Mouse (Mus musculus) hindbrain, embryonic 11.5 days (tissue): ENCODE measurements at regions not wholly inside any gene's neighbourhood (a gene's known extent, or its start where the extent isn't known, plus 50 kb on each side); places are given as distances from the start of the nearest gene placed in this dataset.

Source experiments
- ATAC-seq: fragments of 200-750 bp; cut with Nextera tagmentation; 2 replicates; pipeline ENCODE4 v1.8.0; 2017; ENCODE audit warnings: mild to moderate bottlenecking, moderate TSS enrichment, moderate library complexity; ENCODE audit not compliant: low FRiP score
- DNase-seq: peaks from one replicate; pipeline ENCODE4 v3.0.0-alpha.2; 2015; ENCODE audit warnings: low spot score
- H3K27ac ChIP-seq: fragments of 300-500 bp; sonication (generic); 2 replicates; pipeline ENCODE4 v1.5.1; 2014; ENCODE audit warnings: mild to moderate bottlenecking, low read depth, low read length
- H3K27me3 ChIP-seq: fragments of 300-500 bp; sonication (generic); 2 replicates; pipeline ENCODE4 v1.6.1; 2014; ENCODE audit warnings: mild to moderate bottlenecking, low read length, moderate library complexity, mixed read lengths; ENCODE audit not compliant: control insufficient read depth, insufficient read depth
- H3K36me3 ChIP-seq: fragments of 300-500 bp; sonication (generic); 2 replicates; pipeline ENCODE4 v1.6.1; 2014; ENCODE audit warnings: mild to moderate bottlenecking, low read length, moderate library complexity, mixed read lengths; ENCODE audit not compliant: control insufficient read depth, insufficient read depth
- H3K4me1 ChIP-seq: fragments of 300-500 bp; sonication (generic); replicated peaks from 2 replicates; pipeline ENCODE4 v1.6.1; 2014; ENCODE audit warnings: low read length, mixed read lengths; ENCODE audit not compliant: control insufficient read depth, insufficient read depth
- H3K4me2 ChIP-seq: fragments of 300-500 bp; sonication (generic); replicated peaks from 2 replicates; pipeline ENCODE4 v1.6.1; 2014; ENCODE audit warnings: mild to moderate bottlenecking, low read depth, low read length
- H3K4me3 ChIP-seq: fragments of 300-500 bp; sonication (generic); 2 replicates; pipeline ENCODE4 v1.5.1; 2014; ENCODE audit warnings: low read depth, low read length
- H3K9ac ChIP-seq: fragments of 300-500 bp; sonication (generic); 2 replicates; pipeline ENCODE4 v1.6.1; 2014; ENCODE audit warnings: low read depth, low read length
- H3K9me3 ChIP-seq: fragments of 300-500 bp; sonication (generic); 2 replicates; pipeline ENCODE4 v1.6.1; 2016; ENCODE audit warnings: low read length; ENCODE audit not compliant: control insufficient read depth
- WGBS: fragments of 180-500 bp; shearing (Covaris S2); extraction: QIAGEN DNeasy Blood & Tissue Kit; methylation state at CpG from one replicate; pipeline ENCODE4 v1.1.7; 2014; 5-methylcytosine and 5-hydroxymethylcytosine counted together

DNA sequence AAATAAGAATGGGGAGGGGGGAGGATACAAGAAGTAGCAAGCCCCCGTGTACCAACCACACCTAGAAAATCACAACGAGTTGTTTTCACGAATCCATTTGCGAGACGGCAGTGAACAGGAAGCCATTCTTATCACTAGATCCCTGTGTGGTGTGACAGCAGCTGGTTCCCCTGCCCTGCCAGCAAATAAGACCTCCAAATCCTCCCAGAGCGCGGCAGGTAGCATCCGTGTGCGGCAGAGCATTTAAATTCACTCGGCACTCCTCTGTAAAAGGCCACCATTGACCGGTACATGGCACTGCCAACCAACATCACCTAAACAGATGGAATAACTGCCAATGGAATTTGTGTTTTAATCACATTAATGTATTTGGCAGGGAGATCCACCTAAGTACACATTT lies 77.9 kb upstream of the Pmfbp1 start:
- no peaks in the 10 kb centered on the region for H3K27me3 ChIP-seq
- H3K4me3 ChIP-seq, result no peak overlapping the region
- H3K9ac ChIP-seq, result no peak overlapping the region
- H3K27ac ChIP-seq, result peak overlapping the region; percentile 61
- DNase-seq (no peak), ATAC-seq (no peak)
- H3K36me3 ChIP-seq, result no peaks in the 10 kb centered on the region
- 0 out of 2 replicates have a peak, but pooled peaks cover 2% of the 10 kb centered on the region for H3K4me1 ChIP-seq
- no peaks in the 10 kb centered on the region for H3K9me3 ChIP-seq
- H3K4me2 ChIP-seq, result no peak overlapping the region
- 84% methylated on average over 11 of the region's 11 CpGs for WGBS

DNA sequence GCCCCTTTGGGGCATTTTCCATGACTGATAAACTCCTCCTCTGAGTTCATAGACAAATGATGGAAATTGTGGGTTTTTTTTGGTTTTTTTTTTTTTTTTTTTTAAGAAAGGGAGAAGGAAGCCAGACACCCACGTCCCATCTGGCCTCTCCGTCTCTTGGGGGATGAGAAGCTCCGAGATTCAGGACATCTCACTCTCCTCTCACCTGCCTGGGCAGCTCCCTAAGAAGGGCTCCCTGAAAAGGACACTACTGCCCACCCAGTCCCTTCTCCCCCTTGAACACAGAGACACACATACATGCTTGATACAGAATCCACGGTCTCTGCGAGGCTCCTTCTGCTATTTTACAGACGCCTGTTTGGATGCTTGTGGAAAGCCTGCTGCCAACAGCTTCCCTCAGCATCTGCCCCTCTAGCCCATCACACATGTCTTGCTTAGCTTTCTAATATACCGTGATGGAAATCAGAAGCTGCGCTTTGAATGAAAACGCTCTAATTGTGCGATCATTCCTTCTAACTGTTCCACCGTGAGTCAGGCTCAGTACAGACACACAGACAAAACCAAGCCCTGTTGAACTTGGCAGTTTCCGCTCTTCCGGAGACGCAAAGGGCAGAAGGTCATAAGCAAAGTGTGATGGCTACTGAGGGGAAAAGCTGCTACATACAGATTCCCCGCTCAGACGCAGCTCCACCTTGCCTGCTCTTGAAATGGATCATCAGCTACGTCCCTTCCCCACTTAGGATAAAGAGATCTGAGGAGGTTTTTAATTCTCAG lies 77.3 kb upstream of the Pmfbp1 start:
- WGBS, result 72% methylated on average over 17 of the region's 17 CpGs
- Histone ChIP-seq H3K27me3 (no peaks in the 10 kb centered on the region), H3K36me3 (no peaks in the 10 kb centered on the region), H3K27ac (peak overlapping the region; percentile 61), H3K9ac (peak overlapping the region; percentile 24; the same call in 1 of the 2 replicates), H3K4me3 (no peak overlapping the region), H3K4me1 (0 out of 2 replicates have a peak, but pooled peaks cover 2% of the 10 kb centered on the region), H3K9me3 (no peaks in the 10 kb centered on the region), H3K4me2 (no peak overlapping the region)
- DNase-seq (peak; percentile 30), ATAC-seq (peak; percentile 14; the same call in 1 of the 2 replicates)

GRCm38 (mm10) chr8:109417222-109417621 lies 76.6 kb upstream of the Pmfbp1 start:
- Histone ChIP-seq H3K9me3 (no peaks in the 10 kb centered on the region), H3K4me2 (no peak overlapping the region), H3K4me1 (0 out of 2 replicates have a peak, but pooled peaks cover 2% of the 10 kb centered on the region), H3K4me3 (no peak overlapping the region), H3K36me3 (no peaks in the 10 kb centered on the region), H3K27ac (peak overlapping the region; percentile 61; the same call in 1 of the 2 replicates), H3K27me3 (no peaks in the 10 kb centered on the region), H3K9ac (no peak overlapping the region)
- WGBS, result 46% methylated on average over 5 of the region's 5 CpGs
- peak; percentile 77 for DNase-seq
- peak; percentile 83 for ATAC-seq

- no peak overlapping the region for H3K9ac ChIP-seq
- H3K36me3 ChIP-seq, result no peaks in the 10 kb centered on the region
- peak overlapping the region; percentile 54; the same call in 1 of the 2 replicates for H3K27ac ChIP-seq
- H3K4me3 ChIP-seq, result no peak overlapping the region
- no peaks in the 10 kb centered on the region for H3K27me3 ChIP-seq
- H3K9me3 ChIP-seq, result no peaks in the 10 kb centered on the region
- H3K4me2 ChIP-seq, result no peak overlapping the region
- H3K4me1 ChIP-seq, result 0 out of 2 replicates have a peak, but pooled peaks cover 2% of the 10 kb centered on the region
- 54% methylated on average over 12 of the region's 12 CpGs for WGBS
- ATAC-seq (no peak), DNase-seq (no peak)
These were observed 75.9 kb upstream of the Pmfbp1 start for GRCm38 (mm10) chr8:109417971-109418370.

- ATAC-seq (no peak), DNase-seq (no peak)
- H3K9me3 ChIP-seq, result no peaks in the 10 kb centered on the region
- H3K36me3 ChIP-seq, result no peaks in the 10 kb centered on the region
- H3K27me3 ChIP-seq, result no peaks in the 10 kb centered on the region
- H3K4me2 ChIP-seq, result no peak overlapping the region
- 51% methylated on average over 4 of the region's 4 CpGs for WGBS
- no peak overlapping the region for H3K4me3 ChIP-seq
- H3K27ac ChIP-seq, result 0 out of 2 replicates have a peak overlapping the region, but pooled peaks have one; percentile 34
- no peak overlapping the region for H3K9ac ChIP-seq
- 0 out of 2 replicates have a peak, but pooled peaks cover 2% of the 10 kb centered on the region for H3K4me1 ChIP-seq
These were observed 74.7 kb upstream of the Pmfbp1 start for GRCm38 (mm10) chr8:109419029-109419596.

DNA sequence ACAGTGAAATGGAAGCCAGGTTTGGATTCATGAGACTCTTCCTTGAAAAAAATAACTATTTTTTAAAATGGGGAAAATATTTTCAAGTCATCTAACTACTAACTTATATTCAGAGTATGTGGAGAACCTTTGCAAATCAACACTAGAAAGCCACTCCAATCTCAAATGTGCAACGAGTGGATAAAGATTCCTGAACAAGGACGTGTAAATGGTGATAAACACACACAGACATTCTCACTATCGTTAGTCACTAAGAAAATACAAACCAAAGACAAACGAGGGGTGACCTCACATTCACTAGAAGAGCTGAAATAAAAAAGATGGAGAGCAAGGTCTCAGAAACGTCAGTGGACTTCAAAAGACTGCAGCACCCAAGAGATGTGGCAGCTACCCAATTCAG lies 69.8 kb upstream of the Pmfbp1 start:
- no peak overlapping the region for H3K4me2 ChIP-seq
- H3K9ac ChIP-seq, result no peak overlapping the region
- H3K9me3 ChIP-seq, result no peaks in the 10 kb centered on the region
- no peak for ATAC-seq
- 78% methylated on average over 5 of the region's 5 CpGs for WGBS
- no peak overlapping the region for H3K4me3 ChIP-seq
- no peaks in the 10 kb centered on the region for H3K27me3 ChIP-seq
- no peaks in the 10 kb centered on the region for H3K36me3 ChIP-seq
- DNase-seq, result no peak
- H3K27ac ChIP-seq, result no peak overlapping the region
- H3K4me1 ChIP-seq, result no peaks in the 10 kb centered on the region

- ATAC-seq, result no peak
- Histone ChIP-seq H3K27ac (no peak overlapping the region), H3K4me1 (no peaks in the 10 kb centered on the region), H3K4me3 (no peak overlapping the region), H3K27me3 (no peaks in the 10 kb centered on the region), H3K36me3 (no peaks in the 10 kb centered on the region), H3K4me2 (no peak overlapping the region), H3K9me3 (no peaks in the 10 kb centered on the region), H3K9ac (no peak overlapping the region)
- DNase-seq, result no peak
- 83% methylated on average over 9 of the region's 9 CpGs for WGBS
These were observed 65.3 kb upstream of the Pmfbp1 start for GRCm38 (mm10) chr8:109428551-109428950.

GRCm38 (mm10) chr8:109434538-109434937 lies 59.3 kb upstream of the Pmfbp1 start:
- Histone ChIP-seq H3K4me2 (no peak overlapping the region), H3K4me1 (no peaks in the 10 kb centered on the region; the same call in 1 of the 2 replicates), H3K9ac (no peak overlapping the region), H3K27me3 (no peaks in the 10 kb centered on the region), H3K4me3 (no peak overlapping the region), H3K9me3 (no peaks in the 10 kb centered on the region), H3K27ac (no peak overlapping the region), H3K36me3 (no peaks in the 10 kb centered on the region)
- 94% methylated on average over 12 of the region's 12 CpGs for WGBS
- no peak for ATAC-seq
- no peak for DNase-seq
